9 mouse cellular contexts compared by ENCODE assay signal in genomic region chr7:122378473-122378872, GRCm38 (mm10).
DNase-seq lines count a peak whose midpoint lies in the region; ATAC-seq lines count a peak whose summit lies in the region.
"Had no signal": no experiment of that assay in that cellular context is flagged by ENCODE, and none has a peak within 500 bp of the region (broad histone marks: within the 10 kb centered on the region; RNA-seq: fewer than 3 reads in every experiment).

No protein-coding gene starts in this region.

- DNase-seq in embryo, embryonic 11 days = peak; percentile 22
- no peak for DNase-seq in embryo, embryonic 9.5 days (ENCODE audit: extremely low spot score)
- peak; percentile 31 to 58 for DNase-seq in left cerebral cortex, adult 18-20 months (ENCODE audit: low spot score in 2 of 2)
- DNase-seq in left cerebral cortex, adult 8-10 months (ENCODE audit: low spot score in 2 of 2) = no peak
- DNase-seq in cerebellum, postnatal 36 days = peak; percentile 17 to 45
- peak; percentile 14 for DNase-seq in mesoderm, embryonic 11.5 days (ENCODE audit: low read depth, low spot score)
- DNase-seq: gastrocnemius, postnatal 25 days had no signal

- ATAC-seq in activated CD4-positive, CD25-positive, alpha-beta regulatory T cell, adult 4 months = no peak
- ATAC-seq in megakaryocyte, adult 5-6 weeks (ENCODE audit: poor library complexity, severe bottlenecking) = no peak

Comparison
In these comparisons a context has a peak if more than half of its experiments do, and no peak if none do; other contexts are left out.
1. DNase-seq: peak in embryo, embryonic 11 days (single experiment), left cerebral cortex, adult 18-20 months (2 of 2), cerebellum, postnatal 36 days (2 of 2) and mesoderm, embryonic 11.5 days (single experiment); none in embryo, embryonic 9.5 days (single experiment) and left cerebral cortex, adult 8-10 months (0 of 2).